Mouse (Mus musculus) CH12.LX (cell line): ENCODE data around the gene Sult1a1.
A peak's percentile ranks its signal among the peaks of the same experiment; 100 is the strongest.

Experiments
- CTCF ChIP-seq, 2 experiments: IDR thresholded peaks in 1 of 2; conservative IDR thresholded peaks in 1 of 2; 2 replicates each; pipeline ENCODE4 v1.5.1; 2011 to 2012; ENCODE audit warnings: low read depth in 2 of 2, low read length in 2 of 2, improper control_type of control experiment in 1 of 2, inconsistent platforms in 1 of 2, mild to moderate bottlenecking in 1 of 2, moderate library complexity in 1 of 2
- EP300 ChIP-seq: IDR thresholded peaks from 2 replicates; pipeline ENCODE4 v1.6.1; 2011; ENCODE audit warnings: low read length, improper control_type of control experiment
- KAT2A ChIP-seq: IDR thresholded peaks from 2 replicates; pipeline ENCODE4 v1.6.1; 2012; ENCODE audit warnings: low read length, improper control_type of control experiment, inconsistent platforms; ENCODE audit not compliant: insufficient replicate concordance
- UBTF ChIP-seq: IDR thresholded peaks from 2 replicates; pipeline ENCODE4 v1.6.1; 2012; ENCODE audit warnings: low read depth, mild to moderate bottlenecking, inconsistent platforms, low read length, improper control_type of control experiment, moderate library complexity
- ZNF384 ChIP-seq: IDR thresholded peaks from 2 replicates; pipeline ENCODE4 v1.6.1; 2012; ENCODE audit warnings: low read depth, low read length, improper control_type of control experiment, inconsistent platforms

- TF ChIP-seq EP300, result no peak
- TF ChIP-seq CTCF (conservative IDR thresholded peaks at IDR 0.05 in 1 of 2, IDR thresholded peaks at IDR 0.05 in 1 of 2; ENCODE audit: low read depth in 2 of 2, low read length in 2 of 2), result peak in 1 of 2 experiments; percentile 45; a peak in 2 of 4 replicates
- no peak for TF ChIP-seq KAT2A
- no peak for TF ChIP-seq UBTF
- no peak for TF ChIP-seq ZNF384
Measured at GRCm38 (mm10) chr7:126648486-126648885, 27.7 kb downstream of the Sult1a1 start.
